Mouse (Mus musculus): Measurements from ENCODE around the gene Maob.

DNA sequence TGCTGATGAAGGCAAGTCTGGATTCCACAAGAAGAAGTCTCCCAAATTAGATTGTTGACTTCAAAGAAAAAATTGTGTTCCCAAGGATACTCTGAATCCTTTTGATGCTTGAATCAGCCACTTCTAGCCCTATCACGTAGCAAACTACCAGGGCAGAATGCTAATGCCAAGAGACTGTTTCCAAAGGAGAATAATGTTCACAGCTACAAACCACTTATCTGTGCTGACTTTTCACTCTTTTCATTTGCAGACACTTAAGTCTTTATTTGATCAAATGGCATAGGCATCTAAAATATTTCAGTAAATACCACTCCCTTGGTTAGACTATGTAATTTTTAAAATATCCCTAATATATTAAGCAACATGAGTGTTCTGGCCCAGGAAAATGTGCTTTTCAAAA, 68.2 kb downstream of the Maob start:
- TF ChIP-seq CTCF (IDR thresholded peaks at IDR 0.05; ENCODE audit: borderline replicate concordance, extremely low read depth, insufficient read depth, insufficient read length): no peak
- TF ChIP-seq POLR2A (IDR thresholded peaks at IDR 0.05; ENCODE audit: borderline replicate concordance, extremely low read depth, insufficient read depth, insufficient read length, poor library complexity, severe bottlenecking): no peak
